Mouse (Mus musculus): Measurements from ENCODE around the gene Bcr.
"Not testable (repeated sequence)": the region's sequence is repeated elsewhere in the genome, so short reads cannot be mapped to it uniquely, and the experiment has no call there.

Bcr gene

DNA sequence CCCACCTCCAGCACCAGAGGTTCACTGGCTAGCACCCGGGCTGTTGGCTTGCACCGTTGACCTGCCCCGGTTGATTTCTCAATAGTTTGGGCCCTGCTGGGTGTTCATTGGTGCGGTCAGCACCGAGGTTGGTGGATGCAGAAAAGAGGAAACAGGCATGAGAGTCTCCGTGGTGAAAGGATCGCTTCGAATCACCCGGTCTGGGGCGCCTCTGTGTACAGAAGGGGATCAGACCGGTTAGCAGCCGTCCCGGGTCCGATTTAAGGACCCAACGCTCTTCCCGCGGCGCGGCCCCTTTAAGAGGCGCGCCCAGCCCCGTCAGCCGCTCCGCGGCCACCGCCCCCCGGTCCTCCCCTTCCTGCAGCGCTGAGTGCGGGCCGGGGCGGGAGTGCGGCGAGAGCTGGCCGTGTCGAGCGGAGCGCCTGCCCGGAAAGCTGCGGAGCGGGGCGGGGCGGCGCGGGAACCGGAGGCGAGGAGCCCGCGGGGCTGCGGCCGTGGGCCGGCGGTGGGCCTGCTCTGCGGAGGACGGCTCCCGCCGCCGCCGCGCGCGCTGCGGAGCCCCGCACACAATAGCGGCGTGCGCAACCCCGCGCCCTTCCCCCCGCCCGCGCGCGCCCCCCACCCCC lies at the start of gene Bcr:
TSS of gene Bcr (plus strand) at position 376 of the 626 bp plus-strand sequence.
- DNase-seq = peak; percentile 83

DNA sequence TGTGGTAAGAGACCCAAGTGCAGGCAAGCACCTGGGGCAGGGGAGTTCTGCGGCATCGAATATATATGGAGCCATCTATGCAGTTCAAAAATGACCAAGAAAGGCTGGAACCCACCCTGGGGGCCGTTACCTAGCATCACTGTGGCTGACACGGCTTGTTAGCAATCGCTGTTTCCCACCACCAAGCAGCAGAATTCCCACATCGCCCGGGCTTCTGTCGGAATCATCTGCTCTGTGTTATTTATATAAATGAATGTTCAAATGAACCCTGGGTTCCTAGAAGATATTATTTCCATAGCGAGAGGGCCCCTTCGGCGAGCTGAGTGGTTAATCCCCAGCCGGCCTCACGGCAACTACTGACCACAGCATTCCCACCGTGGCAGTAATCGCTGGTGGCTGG lies 49.7 kb upstream of the Bcr start:
- DNase-seq = no peak

- no peak for DNase-seq
Observed at GRCm38 (mm10) chr10:75015465-75015864, 44.9 kb upstream of the Bcr start.

DNA sequence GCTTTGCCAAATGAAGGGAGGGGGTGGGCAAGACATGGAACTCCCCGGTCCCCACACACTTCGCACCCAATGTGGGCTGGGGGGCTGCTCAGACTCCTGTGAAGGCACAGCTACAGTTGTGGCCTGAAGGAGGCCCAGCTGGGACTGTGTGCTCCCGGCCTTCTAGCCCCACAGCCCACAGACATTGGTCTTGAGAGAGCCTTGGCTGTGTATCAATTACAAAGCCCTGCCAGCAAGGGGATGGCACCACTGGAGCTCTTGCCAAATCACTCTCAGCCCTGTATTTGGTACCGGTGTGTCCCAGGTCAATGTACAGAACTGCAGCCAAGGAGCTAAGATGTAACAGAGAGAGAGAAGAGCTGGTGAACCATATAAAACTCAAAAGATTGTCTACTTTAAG lies 43.9 kb upstream of the Bcr start:
- DNase-seq = no peak

DNA sequence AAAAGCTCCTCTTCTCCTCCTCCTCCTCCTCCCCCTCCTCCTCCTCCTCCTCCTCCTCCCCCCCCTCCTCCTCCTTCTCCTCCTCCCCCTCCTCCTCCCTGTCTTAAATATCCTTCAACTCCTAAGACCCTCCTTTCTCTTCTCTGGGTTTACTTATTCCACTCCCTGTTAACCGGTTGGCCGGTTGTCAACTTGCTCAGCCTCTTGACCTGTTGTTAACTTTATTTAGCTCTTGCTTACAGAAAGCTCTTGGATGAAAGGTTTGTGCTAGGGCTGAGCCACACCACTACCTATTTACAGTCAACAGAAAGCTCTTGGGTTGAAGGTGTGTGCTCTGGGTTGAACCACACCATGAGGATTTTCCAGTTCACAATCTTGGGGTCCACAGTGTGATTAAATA lies 40.1 kb upstream of the Bcr start:
- DNase-seq = no peak

DNA sequence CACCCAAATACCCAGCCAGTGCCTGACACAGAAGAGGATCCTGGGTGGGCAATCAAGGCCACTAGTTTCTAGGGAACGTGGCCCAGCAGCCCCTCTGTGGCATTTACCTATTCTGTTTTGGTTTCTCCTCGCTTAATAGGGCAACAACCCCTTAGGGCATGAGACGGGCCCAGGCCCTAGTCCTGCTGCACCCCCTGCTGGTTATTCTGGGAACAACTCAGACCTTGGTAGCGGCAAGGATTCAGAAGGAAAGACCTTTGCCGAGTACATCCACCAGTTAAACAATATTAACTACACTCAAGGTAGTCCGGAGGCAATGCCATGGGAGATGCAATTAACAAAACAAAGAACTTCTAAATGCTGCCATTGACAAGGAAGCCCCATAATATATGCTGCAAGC lies 39.3 kb upstream of the Bcr start:
- DNase-seq = peak; percentile 88

DNA sequence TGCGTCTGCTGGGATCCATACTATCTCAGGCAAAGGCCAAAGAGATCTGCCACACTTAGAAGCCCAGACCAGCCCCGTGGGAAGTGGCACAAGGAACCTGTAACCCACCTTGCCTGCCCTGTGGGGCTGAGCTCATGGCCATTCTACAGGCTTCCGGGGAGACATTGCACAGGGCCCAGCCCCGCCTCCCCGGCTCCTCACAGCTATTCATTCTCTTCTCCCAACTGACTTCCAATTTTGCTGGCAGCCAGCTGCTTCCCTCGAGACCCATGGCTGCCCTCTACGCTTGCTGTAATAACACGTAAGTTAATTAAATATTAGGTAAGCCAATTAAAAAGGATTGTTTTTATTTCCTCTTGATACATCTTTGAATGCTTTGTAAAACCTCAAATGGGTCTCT lies 33.9 kb upstream of the Bcr start:
- no peak for DNase-seq

DNA sequence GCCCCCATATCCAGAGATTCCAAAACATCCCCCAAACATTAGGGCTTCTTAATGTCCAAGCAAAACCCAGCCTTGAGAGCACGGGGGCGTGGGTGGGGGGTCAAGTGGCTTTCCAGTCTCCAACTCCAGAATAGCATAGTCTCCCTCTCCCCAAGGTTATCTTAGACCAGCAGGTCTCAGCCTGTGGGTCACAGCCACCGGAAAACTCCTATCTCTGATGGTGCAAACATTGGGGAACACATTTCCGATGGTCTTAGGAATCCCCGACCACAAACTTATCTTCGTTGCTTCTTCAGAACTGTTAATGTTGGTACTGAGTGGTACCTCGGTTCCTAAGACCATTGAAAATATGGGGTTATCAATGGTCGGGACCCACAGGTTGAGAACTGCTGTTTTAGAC lies 31.6 kb upstream of the Bcr start:
- no peak for DNase-seq

GRCm38 (mm10) chr10:75029677-75030076 lies 30.7 kb upstream of the Bcr start:
- no peak for DNase-seq

DNA sequence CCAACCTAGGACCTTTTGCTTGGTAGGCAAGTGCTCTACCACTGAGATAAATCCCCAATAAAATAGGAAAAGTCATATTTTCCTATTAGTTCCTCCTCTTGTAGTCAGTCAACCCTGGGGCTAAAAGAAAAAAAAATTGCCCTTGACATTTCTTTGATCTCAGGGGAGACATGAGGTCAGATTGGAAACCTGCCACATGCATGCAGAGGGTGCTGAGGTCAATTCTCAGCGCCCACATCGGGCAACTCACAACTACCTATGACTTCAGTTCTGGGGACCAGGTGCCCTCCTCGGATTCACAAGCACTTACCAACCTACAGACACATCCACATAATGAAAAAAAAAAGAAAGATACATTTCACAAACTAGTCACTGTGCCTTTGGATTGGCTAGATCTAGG lies 30.2 kb upstream of the Bcr start:
- DNase-seq = no peak

GRCm38 (mm10) chr10:75031345-75032114 lies 28.9 kb upstream of the Bcr start:
- DNase-seq = no peak

DNA sequence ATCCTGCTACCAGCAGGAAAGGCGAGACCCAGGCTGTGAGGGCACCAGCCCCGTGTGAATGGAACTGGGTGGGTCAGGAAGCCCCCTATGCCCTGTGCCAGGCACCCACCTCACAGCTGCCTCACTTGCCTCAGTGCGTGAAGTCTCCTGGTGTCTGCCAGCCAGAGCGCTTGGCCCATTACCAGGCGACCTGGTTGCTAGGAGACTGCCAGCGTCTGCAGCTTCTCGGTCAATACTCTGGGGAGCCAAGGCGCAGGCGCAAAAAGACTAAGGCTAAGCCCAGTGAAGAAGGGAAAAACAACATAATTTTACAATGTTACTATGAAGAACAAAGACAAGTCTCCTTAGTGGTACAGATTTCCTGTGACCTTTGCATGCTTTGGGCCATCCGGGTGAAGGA lies 28.0 kb upstream of the Bcr start, which contains the start of gene Rsph14:
TSS of gene Rsph14 (minus strand) at position 192 of the 400 bp plus-strand sequence.
- peak; percentile 70 for DNase-seq

- DNase-seq = peak; percentile 89
Observed at GRCm38 (mm10) chr10:75036883-75037379, 23.5 kb upstream of the Bcr start, which contains the start of gene Rab36. Gene Rab36 (plus strand): TSS chr10:75037058.

DNA sequence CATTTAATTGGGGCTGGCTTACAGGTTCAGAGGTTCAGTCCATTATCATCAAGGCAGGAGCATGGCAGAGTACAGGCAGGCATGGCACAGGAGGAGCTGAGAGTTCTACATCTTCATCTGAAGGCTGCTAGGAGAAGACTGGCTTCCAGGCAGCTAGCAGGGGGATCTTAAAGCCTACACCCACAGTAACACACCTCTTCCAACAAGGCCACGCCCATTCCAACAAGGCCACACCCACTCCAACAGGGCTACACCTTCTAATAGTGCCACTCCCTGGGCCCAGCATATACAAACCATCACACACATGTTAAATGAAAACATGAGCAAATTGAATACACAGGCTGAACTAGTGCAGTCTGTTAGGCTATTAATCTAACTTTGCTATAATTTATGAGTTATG lies 18.3 kb upstream of the Bcr start:
- DNase-seq = not testable (repeated sequence)

DNA sequence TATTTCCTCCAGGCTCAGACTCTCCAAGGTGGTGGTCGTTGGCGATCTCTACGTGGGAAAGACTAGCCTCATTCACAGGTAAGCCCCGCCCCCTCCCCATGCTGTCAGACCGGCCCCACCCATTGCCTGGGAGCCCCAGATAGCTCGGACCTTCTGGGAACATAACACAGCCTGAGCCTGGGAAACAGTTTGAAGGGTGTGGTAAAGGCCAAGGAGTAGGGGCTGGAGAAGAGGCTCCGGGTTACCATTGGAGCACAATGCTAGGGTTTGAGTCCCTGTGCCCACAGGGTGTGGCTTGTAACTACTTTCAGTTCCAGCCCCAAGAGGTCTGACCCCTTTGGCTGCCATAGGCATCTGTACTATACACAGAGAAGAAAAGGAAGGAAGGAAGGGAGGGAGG lies 15.9 kb upstream of the Bcr start:
- no peak for DNase-seq

- no peak for DNase-seq
Observed at GRCm38 (mm10) chr10:75045831-75046230, 14.6 kb upstream of the Bcr start.

DNA sequence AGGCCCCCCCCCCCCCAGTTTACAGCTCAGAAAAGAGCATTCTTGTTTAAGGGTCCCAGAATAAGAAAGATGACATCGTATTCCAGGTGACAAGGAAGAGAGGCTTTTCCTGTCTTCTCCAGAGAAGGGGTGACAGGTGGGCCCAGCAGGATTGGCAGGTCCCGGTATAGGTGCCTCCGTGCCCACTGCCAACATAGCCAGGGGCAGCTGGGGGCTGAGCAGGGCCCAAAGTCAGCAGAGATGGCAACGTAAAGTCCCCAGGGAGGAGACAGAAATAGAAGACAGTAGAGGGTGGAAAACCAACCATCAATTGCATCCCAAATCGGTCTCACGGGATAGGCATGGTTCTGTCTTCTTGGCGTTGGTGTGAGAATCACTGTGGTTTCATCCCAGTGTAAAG lies 11.7 kb upstream of the Bcr start:
- DNase-seq = no peak

- no peak for DNase-seq
Observed at GRCm38 (mm10) chr10:75051364-75052074, 8.9 kb upstream of the Bcr start.

DNA sequence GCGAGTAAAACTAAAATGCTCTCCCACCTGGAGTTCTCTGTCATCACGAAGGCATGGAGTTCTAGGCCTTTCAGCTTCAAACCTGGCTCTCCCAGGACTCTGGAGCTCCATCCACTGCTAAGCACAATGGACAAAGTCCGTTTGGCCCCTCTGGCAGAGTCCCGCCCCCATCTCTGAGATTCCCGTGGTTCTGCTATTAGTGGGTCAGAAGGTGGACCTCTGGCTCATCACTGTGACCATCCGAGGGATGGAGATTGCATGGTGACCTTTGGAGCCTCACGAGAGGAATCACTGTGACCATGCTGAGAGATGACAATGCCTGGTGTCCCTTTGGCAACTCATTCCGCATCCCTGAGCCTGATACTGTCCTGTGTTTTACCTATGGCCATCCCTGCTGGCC lies 7.5 kb upstream of the Bcr start:
- no peak for DNase-seq

DNA sequence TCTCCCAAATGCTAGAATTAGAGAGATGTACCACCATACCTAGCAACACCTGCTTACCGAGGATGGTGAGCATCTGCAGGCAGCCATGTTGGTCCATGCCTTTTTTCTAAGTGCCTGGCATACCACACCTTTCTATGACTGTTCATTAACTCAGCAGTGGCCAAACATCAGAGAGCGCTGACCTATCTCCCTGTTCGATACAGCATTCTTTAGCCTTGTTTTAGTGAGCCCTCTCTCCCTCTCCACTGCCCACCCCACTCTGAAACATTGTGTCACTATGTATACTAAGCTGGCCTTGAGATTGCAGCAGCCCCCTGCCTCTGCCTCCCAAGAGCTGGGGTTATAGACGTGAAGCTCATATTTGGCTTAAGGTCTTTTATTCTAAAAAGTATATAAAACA lies 6.7 kb upstream of the Bcr start:
- DNase-seq = no peak

- peak; percentile 41 for DNase-seq
Observed at GRCm38 (mm10) chr10:75054125-75054524, 6.3 kb upstream of the Bcr start.

DNA sequence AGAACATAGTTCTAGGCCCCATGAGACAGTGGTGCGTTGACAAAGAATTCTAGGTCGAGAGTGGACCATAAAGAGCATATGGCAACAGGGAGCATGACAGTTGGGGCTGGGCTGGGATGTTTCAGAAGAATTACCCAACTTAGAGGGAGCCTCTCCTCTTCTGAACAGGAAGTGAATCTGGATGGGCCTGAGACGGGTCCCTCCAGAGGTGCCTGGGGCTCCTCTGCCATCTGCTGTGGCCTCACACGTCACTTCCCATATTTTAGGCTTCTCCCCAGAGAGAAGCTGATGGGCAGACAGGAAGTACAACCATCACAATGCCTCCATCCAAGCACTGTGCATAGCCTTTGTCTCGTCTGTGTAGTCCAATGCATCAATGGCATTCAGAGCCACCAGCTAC lies 4.7 kb upstream of the Bcr start:
- DNase-seq = no peak

DNA sequence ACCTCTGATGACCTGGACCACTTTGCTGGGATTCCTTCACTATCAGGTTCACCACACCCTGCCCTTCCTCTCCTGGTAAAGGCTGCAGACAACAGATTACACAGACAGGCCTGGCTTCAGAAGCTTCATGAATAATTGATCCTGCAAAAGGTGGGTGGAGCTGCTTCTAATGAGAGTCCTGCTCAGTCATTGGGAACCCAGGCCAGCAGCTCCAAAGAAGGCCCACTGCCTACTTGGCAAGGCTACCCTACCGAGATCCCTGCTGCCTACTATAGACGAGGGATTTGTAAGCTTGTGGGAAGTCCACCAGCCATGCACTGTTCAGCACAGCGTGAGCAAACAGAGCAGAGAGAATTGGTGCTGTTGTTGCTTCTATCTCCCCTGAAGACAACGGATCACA lies 4.1 kb upstream of the Bcr start:
- DNase-seq = no peak

- peak; percentile 42 for DNase-seq
Observed at GRCm38 (mm10) chr10:75058336-75058735, 2.1 kb upstream of the Bcr start.
